Mouse (Mus musculus) adrenal gland, postnatal 25 days (tissue): Measurements from ENCODE around the gene Boc. TPM values are rescaled to one million over a fixed set of nuclear protein-coding genes. Genes with fewer than 3 reads are reported as not detected.
A peak's percentile ranks its signal among the peaks of the same experiment; 100 is the strongest.
"Not testable (repeated sequence)": the region's sequence is repeated elsewhere in the genome, so short reads cannot be mapped to it uniquely, and the experiment has no call there.

Source experiments
- DNase-seq: peaks from one replicate; pipeline ENCODE4 v3.0.0; 2021; ENCODE audit warnings: mixed read lengths
- microRNA-seq, 2 experiments: library from miRNA; unstranded; fragments of <30 nt; microRNA quantifications; one replicate each; pipeline ENCODE4 v1.2.0; 2021
- total RNA-seq: library from RNA; stranded (reverse); gene quantifications from 2 replicates; pipeline ENCODE4 v1.2.3, GENCODE M21; 2021

Gene Boc
- total RNA-seq, 1 experiment from 2014 or later = 55.9 TPM

DNA sequence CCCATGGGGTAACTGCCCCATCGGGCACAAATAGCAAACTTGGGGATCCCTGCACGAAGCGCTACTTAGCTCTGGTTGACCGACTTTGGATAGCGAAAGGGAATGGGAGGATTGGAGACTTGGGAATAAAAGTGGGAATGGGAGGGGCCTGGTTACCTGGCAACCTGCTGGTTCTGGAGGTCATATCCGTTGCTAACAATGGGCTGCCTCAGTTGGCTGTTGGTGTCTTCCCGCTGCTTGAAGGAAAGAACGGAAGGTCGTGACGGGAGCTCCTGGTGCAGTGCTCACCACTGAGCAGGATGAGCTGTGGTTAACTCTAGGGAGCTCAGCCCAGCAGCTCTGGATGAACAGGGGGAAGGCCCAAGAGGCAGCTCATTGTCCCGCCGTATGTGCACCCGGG lies 71.5 kb downstream of the Boc start:
- no peak for DNase-seq

DNA sequence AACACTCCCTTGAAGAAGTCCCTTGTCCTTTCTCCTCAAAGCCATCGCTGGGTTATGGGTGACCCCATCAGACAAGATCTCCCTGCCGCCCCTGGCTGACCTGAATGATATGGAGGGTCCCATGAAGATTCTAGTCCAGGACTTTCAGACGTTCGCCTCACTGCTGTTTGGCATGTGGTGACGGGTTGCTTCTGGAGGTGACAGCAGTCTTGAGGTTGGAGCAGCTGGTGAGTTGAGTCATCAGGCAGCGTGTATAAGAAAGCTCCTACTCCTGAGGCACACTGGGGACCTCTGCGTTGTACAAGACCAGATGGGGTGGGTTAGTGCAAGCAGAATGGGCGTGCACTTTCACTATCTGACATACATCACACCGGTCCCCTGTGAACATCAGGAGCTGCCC lies 72.1 kb downstream of the Boc start:
- no peak for DNase-seq

- no peak for DNase-seq
Measured at GRCm38 (mm10) chr16:44485691-44486090, 73.0 kb downstream of the Boc start.

DNA sequence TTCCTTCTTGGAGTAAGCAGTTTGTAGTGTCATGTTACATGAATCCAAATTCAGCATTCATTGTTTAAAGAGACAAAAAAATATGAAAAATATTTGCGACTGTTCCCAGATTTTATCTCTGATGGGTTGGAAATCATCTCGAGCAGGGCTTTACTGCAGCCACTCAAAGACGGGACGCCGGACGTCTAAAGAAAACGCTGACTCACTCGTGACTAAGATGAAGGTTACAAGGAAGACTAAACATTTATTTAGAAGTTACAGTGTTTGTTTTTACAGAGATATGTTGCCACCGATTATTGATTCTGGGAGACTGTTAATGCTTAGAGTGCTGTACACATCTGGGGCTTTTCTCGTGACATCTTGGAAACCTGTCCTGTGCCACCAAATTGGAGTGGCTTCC lies 73.9 kb downstream of the Boc start:
- DNase-seq = no peak

GRCm38 (mm10) chr16:44484079-44484478 lies 74.6 kb downstream of the Boc start:
- peak; percentile 86 for DNase-seq

DNA sequence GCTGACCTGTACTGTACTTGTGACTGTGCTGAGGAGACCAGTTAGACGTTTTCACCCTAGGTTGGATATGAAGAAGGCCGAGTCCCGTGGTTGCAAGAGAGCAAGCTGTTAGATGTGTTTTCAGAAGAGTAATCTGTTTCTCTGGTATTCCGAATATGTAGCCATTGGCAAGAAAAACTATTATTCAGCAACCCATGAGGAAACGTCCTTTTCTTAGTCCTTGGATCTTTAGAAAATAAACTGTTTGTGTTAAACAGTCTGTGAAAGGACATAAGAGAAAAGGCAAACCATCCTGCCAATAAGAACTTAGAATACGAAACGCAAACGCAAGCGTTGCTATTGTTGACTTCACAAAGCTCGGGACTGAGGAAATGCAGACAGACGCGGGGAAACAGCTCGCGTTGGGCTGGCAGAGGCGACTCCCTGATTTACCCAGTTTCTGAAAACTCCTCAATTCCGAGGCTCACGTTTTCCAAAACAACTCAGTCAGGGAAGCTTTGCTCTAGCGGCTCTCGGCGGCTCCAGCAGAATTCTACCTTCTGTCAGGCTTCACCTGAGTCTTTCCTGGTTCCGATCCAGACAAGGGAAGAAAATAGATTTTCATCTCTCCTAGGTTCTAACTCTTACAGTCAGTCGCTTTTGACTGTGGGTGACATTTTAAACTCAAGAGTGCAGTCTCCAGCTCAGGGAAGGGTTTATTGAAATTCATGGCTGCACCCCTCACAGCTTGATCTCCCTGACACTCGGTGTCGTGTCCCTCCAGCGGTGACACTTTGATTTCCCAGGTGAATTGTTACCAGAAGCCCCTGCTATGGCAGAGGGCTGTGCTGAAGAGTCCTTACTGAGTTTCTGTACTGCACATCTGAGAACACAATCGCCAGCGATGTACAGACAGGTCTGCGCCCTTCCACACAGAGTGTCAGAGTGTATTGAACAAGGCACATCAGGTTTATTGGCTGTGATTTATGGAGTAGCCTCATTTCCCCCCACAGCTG lies 76.8 kb downstream of the Boc start:
- DNase-seq = no peak

- DNase-seq = no peak
Measured at GRCm38 (mm10) chr16:44480616-44481015, 78.1 kb downstream of the Boc start.

GRCm38 (mm10) chr16:44479852-44480251 lies 78.8 kb downstream of the Boc start:
- no peak for DNase-seq

DNA sequence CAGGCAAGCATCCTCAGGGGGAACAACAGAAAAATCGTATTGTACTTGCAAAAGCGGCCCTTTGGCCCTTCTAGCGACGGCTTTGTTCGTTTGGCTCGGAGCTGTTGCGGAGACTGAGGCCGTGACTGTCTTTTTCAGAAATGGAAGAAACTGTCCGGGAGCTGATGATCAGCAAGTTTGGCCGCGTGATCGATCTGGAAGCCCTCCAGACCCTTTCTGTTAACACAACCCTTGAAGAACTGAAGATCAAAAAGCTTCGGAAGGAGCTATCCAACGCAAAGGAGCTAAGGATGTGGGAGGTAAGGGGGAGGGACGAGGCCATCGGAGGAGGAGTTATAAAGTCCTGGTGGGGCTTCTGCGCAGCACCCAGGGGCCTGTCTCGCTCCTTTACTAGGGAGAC lies 79.9 kb downstream of the Boc start:
- DNase-seq = no peak

- no peak for DNase-seq
Measured at GRCm38 (mm10) chr16:44475682-44476375, 82.9 kb downstream of the Boc start.

- DNase-seq = no peak
Measured at GRCm38 (mm10) chr16:44475281-44475680, 83.4 kb downstream of the Boc start.

DNA sequence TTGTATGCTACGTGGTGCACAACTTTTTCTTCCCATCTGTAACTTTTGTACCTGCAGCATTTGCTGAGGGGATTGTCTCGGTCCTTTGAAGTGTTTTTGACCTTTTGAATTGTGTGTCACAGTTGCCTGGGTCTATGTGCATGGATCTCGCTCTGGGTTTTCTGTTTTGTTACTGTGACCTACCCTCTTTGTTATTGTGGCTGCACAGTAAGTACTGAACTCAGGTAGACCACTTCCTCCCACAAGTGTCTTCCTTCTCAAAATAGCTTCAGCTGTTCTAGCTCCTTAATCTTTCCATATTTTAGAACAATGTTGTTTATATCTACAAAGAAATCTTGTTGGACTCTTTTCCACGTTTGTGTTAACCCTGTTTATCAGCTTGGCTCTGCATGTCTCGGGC lies 97.8 kb downstream of the Boc start:
- no peak for DNase-seq

DNA sequence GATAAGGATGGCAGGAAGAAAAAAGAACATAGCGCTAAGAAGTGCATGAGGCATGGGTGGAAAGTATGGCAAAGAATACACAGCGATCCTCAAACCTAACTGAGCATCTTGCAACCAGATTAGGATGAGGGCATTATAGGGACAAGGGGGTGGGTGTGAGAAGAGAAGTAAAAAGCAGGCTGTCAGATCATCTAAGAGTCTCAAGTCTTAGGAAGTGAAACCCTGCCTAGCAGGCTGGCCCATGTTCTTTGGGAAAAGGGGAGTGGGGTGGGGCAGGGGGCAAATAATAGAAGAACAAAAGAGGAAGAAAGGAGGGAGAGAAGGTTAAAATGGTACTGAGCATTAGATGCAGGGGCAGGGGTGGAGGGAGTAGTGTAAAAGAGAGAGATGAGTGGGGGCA lies 99.9 kb downstream of the Boc start:
- no peak for DNase-seq

DNA sequence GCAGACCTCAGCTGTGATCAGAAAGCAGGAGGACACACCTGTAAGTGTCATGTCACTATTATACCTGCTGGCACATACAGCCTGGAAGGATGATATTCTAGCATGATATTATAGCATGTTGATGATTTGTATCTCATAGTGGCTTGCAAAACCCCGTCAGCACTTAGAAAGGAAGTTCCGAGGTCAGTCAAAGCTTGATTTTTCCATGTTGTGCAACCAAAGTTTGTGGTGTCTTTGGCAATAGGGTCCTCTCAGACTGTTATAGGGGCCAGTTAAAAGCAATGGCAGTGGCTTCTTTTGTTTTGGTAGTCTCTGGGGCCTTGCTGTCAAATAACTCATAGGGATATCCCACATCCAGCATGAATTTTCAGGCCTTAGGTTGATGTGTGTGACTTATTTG lies 100.8 kb downstream of the Boc start:
- no peak for DNase-seq

- DNase-seq = not testable (repeated sequence)
Measured at GRCm38 (mm10) chr16:44441913-44442312, 116.8 kb downstream of the Boc start.

GRCm38 (mm10) chr16:44435481-44435880 lies 123.2 kb downstream of the Boc start:
- DNase-seq = no peak

Small RNAs within 50 kb of the gene (microRNA-seq; reads per million reads assigned to microRNA genes)
- 4.3 to 7.2 reads per million in 2 experiments for gene Mir3081

Other genes starting within 250 kb of the Boc start
- gene Sidt1, start 225.7 kb downstream of the Boc start, total RNA-seq = 9.3 and 12.8 TPM in 2 replicates
- gene Spice1, start 211.8 kb downstream of the Boc start, total RNA-seq = 28.1 and 37.5 TPM in 2 replicates
- 1.9 and 5.3 TPM in 2 replicates for gene Cfap44, start 164.1 kb downstream of the Boc start, total RNA-seq
- 10.5 and 10.7 TPM in 2 replicates for gene Nepro, start 165.4 kb upstream of the Boc start, total RNA-seq
- 19.8 and 24.2 TPM in 2 replicates for gene Gtpbp8, start 187.5 kb upstream of the Boc start, total RNA-seq
- gene Cd200r1, start 206.8 kb upstream of the Boc start, total RNA-seq = not detected in 2 replicates